Mouse (Mus musculus) adrenal gland, adult (tissue): ENCODE measurements at regions not wholly inside any gene's neighbourhood (a gene's known extent, or its start where the extent isn't known, plus 50 kb on each side); places are given as distances from the start of the nearest gene placed in this dataset.

Experiments used
- DNase-seq, 2 experiments: peaks; one replicate each; pipeline ENCODE4 v3.0.0; 2022 to 2023; ENCODE audit warnings: low spot score in 1 of 2; ENCODE audit not compliant: inconsistent age in 2 of 2

DNA sequence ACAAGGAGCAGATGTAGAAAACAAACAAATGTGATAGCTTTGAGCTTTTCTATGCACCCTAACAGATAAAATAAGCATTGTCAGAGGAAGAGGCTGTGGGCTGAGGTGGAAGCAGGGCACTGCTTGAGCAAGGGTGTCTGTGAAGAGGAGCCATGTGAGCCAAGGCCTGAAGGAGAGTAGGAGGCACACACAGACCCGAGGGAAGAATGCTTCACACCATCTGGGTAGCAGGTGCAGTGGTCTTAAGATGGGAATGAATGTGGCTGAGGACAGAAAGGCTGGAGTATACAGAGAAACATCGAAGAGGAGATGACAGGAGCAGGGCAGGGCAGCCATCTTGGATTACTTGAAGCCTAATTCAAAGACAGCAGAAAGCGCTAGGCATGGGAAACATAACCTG, 123.5 kb downstream of the Zbtb18 start:
- DNase-seq, result no peak

DNA sequence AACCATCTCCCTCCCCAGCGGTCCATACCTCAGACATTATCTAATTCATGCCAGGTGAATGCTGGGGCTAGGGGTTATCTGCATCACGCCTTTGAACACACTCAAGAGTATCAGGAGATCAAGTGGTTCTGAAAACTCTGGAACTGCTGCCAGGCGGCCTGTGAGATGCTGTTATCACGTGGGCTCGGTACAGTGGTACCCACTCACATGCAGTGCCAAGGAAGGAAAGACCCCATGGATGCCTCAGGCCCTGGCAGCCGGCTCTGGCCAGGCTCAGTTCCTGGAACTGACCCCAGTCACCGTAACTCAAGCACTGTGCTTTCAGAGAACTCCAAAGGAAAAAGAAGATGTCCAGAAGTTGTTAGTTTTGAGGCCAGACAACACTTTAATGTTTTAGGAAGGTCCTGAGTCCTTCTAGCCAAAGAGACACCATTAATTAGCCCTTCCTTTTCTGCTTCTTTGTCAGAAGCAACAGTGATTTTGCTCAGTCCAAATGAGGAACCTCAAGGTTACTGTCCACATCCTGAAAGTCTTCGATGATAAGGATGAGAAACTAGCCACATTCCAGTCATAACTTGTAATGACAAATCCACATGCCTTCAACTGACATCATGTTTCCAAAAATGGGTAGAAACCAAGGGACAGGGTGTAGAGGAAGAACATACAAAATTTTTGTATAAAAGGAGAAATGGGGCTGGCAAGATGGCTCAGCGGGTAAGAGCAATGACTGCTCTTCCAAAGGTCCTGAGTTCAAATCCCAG, 126.1 kb downstream of the Zbtb18 start:
- DNase-seq, result no peak

- no peak for DNase-seq
Observed at GRCm38 (mm10) chr1:177569572-177569971, 127.4 kb downstream of the Zbtb18 start.

GRCm38 (mm10) chr1:177573017-177573725, 131.0 kb downstream of the Zbtb18 start:
- no peak for DNase-seq

DNA sequence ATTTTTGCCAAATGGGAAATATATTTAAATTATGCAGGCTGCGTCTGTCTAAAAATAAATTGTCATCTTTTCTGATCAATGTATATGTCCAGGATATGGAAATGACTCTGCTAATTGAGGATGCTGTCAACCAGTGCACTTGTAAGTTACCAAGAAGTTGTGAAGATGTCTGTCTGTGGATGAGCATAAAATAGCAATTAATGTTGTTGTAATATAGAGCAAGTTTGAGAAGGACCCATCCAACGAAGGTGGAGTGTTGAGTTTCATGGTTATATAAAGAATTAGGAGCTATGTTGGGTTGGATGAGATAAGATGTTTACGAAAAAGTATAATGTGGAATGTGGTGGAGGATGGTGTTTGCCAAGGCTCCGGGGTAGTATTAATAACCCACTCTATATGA, 131.6 kb downstream of the Zbtb18 start:
- no peak for DNase-seq

GRCm38 (mm10) chr1:177574312-177574711, 132.2 kb downstream of the Zbtb18 start:
- DNase-seq, result no peak

DNA sequence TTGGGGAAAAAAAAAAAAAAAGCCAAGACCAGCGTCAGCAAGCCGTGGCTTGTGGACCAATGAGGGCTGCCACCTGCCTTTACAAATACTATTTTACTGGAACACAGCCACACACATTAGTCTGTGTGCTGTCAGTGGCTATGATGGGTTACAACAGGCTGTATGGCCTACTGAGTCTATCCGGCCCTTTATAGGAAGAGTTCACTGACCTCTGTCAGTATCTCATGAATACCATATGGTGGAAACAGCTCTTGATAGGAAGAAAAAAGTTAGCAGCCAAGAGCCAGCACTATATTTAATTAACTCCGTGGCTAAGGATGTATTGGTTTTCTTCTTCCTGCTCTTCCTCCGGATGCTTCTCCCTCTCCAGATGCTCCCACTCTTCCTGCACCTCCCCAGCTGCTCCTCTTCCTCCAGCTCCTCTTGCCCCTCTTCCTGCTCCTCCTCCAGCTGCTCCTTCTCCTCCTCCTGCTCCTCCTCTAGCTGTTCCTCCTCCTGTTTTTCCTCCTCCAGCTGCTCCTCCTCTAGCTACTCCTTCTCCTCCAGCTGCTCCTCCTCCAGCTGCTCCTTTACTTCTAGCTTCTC, 142.2 kb downstream of the Zbtb18 start:
- no peak for DNase-seq

DNA sequence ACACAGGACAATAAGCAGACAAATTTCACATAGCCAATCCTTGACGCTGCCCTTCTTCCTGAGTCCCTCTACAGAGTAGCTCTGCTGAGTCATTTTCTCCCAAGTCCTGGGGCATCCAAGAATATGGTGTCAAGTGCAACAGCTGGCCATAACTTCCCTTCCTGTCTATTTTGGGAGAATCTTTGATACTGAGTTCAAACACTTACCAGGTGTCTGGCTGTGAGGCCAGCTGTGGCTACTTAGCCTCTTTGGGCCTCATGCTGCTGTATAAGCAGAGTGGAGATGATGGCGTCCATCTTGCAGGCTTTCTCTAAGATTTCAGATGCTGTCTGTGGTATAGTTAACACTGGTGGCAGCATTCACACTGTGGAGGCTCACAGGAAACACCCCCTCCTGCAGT, 143.2 kb downstream of the Zbtb18 start:
- no peak for DNase-seq

- no peak for DNase-seq
Observed at GRCm38 (mm10) chr1:177589034-177589433, 140.6 kb upstream of the 1700016C15Rik start.

DNA sequence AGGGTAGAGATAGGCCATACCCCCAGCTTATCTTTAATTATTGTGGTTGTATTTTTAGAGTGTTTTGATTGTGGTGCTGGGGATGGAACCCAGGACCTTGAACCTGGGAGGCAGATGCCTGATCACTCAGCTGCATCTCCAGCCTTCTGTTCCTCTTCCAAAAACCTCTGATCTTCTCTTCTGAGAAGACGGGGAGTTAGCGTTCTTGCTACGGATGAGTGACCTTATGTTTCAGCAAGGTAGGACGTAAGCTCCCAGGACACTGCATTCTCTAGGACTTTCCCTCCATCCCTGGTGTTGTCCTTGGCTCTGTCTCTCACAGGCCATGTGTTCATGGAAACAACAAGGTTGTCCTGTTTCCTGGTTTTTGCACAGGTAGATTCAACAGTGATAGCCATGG, 140.0 kb upstream of the 1700016C15Rik start:
- no peak for DNase-seq

- DNase-seq, result no peak
Observed at GRCm38 (mm10) chr1:177591742-177592141, 137.9 kb upstream of the 1700016C15Rik start.

- DNase-seq, result no peak
Observed at GRCm38 (mm10) chr1:177592337-177592736, 137.3 kb upstream of the 1700016C15Rik start.

DNA sequence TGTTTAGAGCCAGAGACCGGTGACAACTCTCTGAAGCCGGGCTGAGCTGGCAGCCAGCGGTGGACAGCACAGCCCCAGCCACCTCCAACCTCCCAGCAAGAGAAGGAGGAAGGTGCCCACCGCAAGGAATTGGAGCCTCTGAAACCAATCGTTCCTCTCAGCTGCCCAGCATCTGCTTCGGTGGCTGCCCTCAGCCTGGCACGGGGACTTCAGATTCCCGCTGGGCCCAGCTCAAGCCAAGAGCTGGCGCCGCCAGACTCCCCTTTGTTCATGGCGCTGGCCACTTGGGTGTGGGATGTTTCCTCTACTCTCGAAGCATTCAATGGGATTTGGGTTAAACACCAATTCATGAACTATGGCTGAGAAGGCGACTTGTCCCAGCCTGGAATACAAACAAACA, 135.3 kb upstream of the 1700016C15Rik start:
- DNase-seq, result no peak

- DNase-seq, result no peak
Observed at GRCm38 (mm10) chr1:177595326-177595914, 134.2 kb upstream of the 1700016C15Rik start.

DNA sequence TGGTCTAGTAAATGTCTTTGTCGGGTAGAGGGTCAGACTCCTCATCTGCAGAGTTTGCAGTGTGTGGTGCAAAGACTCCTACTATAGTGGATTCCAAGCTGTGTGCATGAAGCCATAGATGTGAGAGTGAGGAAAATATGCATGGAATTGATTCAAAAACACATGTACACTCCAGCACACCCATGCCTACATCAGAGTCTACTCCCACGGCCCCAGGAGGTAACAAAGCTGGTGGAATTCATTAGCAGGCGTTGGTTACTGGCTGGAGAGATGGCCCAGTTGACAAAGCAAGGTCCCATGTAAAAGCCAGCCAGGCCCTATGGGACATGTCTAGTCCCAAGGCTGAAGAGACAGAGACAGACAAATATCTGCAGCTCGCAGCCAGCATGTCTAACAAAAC, 132.6 kb upstream of the 1700016C15Rik start:
- DNase-seq, result no peak

- no peak for DNase-seq
Observed at GRCm38 (mm10) chr1:177605353-177605969, 124.2 kb upstream of the 1700016C15Rik start.

DNA sequence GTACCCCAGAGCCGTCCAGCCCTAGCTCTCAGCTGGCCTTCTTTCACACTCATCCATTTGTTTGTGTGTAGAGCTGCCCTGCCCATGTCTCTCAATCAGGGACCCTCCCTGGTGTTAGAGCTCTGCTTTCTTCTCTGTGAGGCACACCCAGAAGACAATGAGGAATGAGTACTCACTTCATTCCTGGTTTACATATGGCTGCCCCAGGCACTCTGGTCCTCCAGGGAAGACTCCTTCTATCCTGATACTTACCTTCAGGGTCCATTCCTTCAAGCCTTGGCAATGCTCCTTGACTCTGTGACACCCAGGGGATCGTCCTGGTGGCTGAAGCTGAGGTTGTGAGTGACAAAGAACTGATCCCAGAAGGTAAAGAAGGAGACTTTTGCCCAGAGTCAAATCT, 122.0 kb upstream of the 1700016C15Rik start:
- no peak for DNase-seq

DNA sequence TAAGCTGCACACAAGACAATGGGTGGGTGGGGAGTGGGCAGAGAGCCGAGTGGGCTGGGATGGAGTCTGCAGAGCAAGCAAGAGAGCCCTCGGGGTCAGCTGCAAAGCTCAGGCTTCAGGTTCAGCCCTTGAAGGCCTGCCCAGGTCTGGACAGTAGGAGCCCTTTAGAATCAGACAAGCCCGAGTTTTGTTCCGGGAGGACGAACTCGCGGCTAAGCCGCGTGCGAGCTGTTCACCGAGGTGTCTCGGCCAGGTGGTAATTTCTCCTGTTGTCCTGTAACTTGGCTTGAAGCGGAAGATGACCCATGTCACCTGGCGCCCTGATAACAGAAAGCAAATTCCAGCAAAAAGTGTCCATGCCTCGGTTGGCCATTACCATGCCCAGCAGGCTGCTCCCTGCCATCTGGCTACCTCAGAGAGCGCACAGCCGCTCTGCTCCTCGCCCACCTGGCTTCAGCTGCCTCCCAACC, 121.0 kb upstream of the 1700016C15Rik start:
- no peak for DNase-seq

- DNase-seq, result no peak
Observed at GRCm38 (mm10) chr1:177609226-177609625, 120.4 kb upstream of the 1700016C15Rik start.

DNA sequence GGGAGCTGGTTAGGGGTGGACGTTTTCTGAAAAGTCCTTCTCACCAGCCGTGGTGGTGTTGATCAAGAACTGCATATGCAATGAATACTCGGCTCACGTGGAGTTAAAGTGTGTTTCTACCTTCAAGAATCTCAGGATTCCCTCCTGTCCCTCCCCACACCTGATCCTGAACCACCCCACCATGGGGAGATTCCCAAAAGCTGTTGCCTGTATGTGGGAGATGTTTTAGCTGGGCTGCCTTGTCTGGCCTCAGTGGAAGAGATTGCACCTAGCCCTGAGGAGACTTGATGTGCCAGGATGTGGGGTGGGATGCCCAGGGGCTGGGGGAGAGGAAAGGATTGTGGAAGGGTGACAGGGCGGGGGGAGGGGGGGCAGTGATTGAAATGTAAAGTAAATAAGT, 119.9 kb upstream of the 1700016C15Rik start:
- DNase-seq, result no peak

- DNase-seq, result no peak
Observed at GRCm38 (mm10) chr1:177610156-177610555, 119.5 kb upstream of the 1700016C15Rik start.
